25 mouse cellular contexts compared by ENCODE assay signal in the genomic region with DNA sequence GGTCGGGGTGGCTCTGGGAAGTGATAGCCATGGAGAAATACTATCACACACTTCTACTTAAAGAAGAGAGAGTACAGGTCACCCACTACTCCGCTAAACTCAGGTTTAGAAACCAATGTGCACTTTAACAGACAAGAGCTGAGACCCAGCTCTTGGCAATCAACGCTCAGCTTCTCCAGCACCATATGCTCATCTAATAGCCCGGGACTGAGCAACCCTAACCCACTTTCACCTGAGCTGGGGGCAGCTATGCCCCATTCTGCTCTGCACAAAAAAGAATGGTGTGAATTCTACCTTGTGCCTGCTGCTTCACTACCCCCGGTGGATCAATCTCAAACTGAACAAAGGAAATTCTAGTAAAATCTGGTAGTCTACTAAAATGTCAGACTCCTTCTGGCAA. TPM values are rescaled to one million over a fixed set of nuclear protein-coding genes. Genes with fewer than 3 reads are reported as not detected.
DNase-seq lines count a peak whose midpoint lies in the region; ATAC-seq and TF ChIP-seq lines count a peak whose summit lies in the region.
"Had no signal": no experiment of that assay in that cellular context is flagged by ENCODE, and none has a peak within 500 bp of the region (broad histone marks: within the 10 kb centered on the region; RNA-seq: fewer than 3 reads in every experiment).

No protein-coding gene starts in this region.

- H3K4me1 ChIP-seq in megakaryocyte, embryonic 14.5 days, result peaks cover 84% of the 10 kb centered on the region
- H3K4me1 ChIP-seq: embryonic facial prominence, embryonic 13.5 days; hindbrain, embryonic 12.5 days had no signal

- TF ChIP-seq CTCF in gastrocnemius, adult 2 months (IDR thresholded peaks at IDR 0.05), result no peak

- no peak for ATAC-seq in megakaryocyte, adult 5-6 weeks (ENCODE audit: poor library complexity, severe bottlenecking)
- ATAC-seq: CD4-positive, CD25-positive, alpha-beta regulatory T cell, adult 4 months; hindbrain, embryonic 16.5 days; inflammation-experienced regulatory T-cells, adult 6 months had no signal

- no peaks in the 10 kb centered on the region for H3K27me3 ChIP-seq in megakaryocyte, embryonic 14.5 days (replicated peaks)
- H3K27me3 ChIP-seq: embryonic facial prominence, embryonic 13.5 days; hindbrain, embryonic 12.5 days had no signal

- no peak overlapping the region for H3K4me3 ChIP-seq in gastrocnemius, adult 2 months
- H3K4me3 ChIP-seq in megakaryocyte, embryonic 14.5 days (replicated peaks), result peak overlapping the region; percentile 93
- H3K4me3 ChIP-seq: embryonic facial prominence, embryonic 13.5 days; heart, embryonic 10.5 days; hindbrain, embryonic 12.5 days had no signal

- no peaks in the 10 kb centered on the region for H3K9me3 ChIP-seq in megakaryocyte, embryonic 14.5 days
- H3K9me3 ChIP-seq: embryonic facial prominence, embryonic 13.5 days; G1E; heart, embryonic 10.5 days; hindbrain, embryonic 12.5 days had no signal

- intact Hi-C loops in gastrocnemius, adult 2 months (cut with DNase I), result no loop called here

- peaks cover 97% of the 10 kb centered on the region for H3K36me3 ChIP-seq in megakaryocyte, embryonic 14.5 days (replicated peaks; ENCODE audit: low read length)

- peak overlapping the region; percentile 85 for H3K27ac ChIP-seq in gastrocnemius, adult 2 months
- H3K27ac ChIP-seq: embryonic facial prominence, embryonic 13.5 days; heart, embryonic 10.5 days; hindbrain, embryonic 12.5 days had no signal

- DNase-seq in cerebellum, adult 18-20 months, result peak; percentile 31 to 36
- no peak for DNase-seq in cerebellum, postnatal 10 days
- DNase-seq in cerebellum, postnatal 36 days, result peak; percentile 32 to 35
- DNase-seq in cerebellum, adult 11-12 months, result no peak
- DNase-seq in gastrocnemius, adult 2 months, result no peak
- DNase-seq in gastrocnemius, adult 8-10 months (ENCODE audit: low spot score in 2 of 2), result no peak
- DNase-seq: adrenal gland, adult 8-10 months; adrenal gland, postnatal 36 days; B cell, adult 2 months; gastrocnemius, postnatal 10 days; heart, postnatal 10 days; heart, postnatal 4 days; kidney, adult 18-20 months had no signal

RNA-seq across cellular contexts. Expression of a gene that starts 11.3 kb away (rescaled TPM):
- total RNA-seq in gastrocnemius, adult 2 months (2021), result 10 to 100 TPM in 1 of 2 experiments, 1 to 10 TPM in 1; 9.8 to 10.2 TPM
- 10 to 100 TPM in 2 of 4 experiments, 1 to 10 TPM in 2; 8.9 to 10.5 (median 9.9) TPM for total RNA-seq in gastrocnemius, adult 8-10 months (2022)
- polyA plus RNA-seq in megakaryocyte, embryonic 14.5 days (2012; ENCODE audit: insufficient read depth, low replicate concordance), result 13.5 TPM in 1 of 2 replicates, not detected in the other
- total RNA-seq in megakaryocyte, adult 5-6 weeks (2015), result 7.9 and 8.4 TPM in 2 replicates
- 12.5 and 16.3 TPM in 2 replicates for total RNA-seq in megakaryocyte, adult 5-6 weeks (2017)

RNA-seq across cellular contexts. Expression of a gene that starts 17.6 kb away (rescaled TPM):
- total RNA-seq in gastrocnemius, adult 2 months (2021), result 100 to 1,000 TPM in 1 of 2 experiments, 10 to 100 TPM in 1; 95.3 to 106 TPM
- total RNA-seq in gastrocnemius, adult 8-10 months (2022), result 100 to 1,000 TPM; 108 to 127 (median 111) TPM
- 36.7 and 120 TPM in 2 replicates for polyA plus RNA-seq in megakaryocyte, embryonic 14.5 days (2012; ENCODE audit: insufficient read depth, low replicate concordance)
- total RNA-seq in megakaryocyte, adult 5-6 weeks (2015), result 81.3 and 83.9 TPM in 2 replicates
- 43.0 and 46.5 TPM in 2 replicates for total RNA-seq in megakaryocyte, adult 5-6 weeks (2017)

RNA-seq across cellular contexts. Expression of a gene that starts 21.9 kb away (rescaled TPM):
- total RNA-seq in gastrocnemius, adult 2 months (2021), result 10 to 100 TPM; 50.3 to 53.0 TPM
- total RNA-seq in gastrocnemius, adult 8-10 months (2022), result 10 to 100 TPM; 61.5 to 73.2 (median 63.8) TPM
- polyA plus RNA-seq in megakaryocyte, embryonic 14.5 days (2012; ENCODE audit: insufficient read depth, low replicate concordance), result 32.9 and 73.3 TPM in 2 replicates
- total RNA-seq in megakaryocyte, adult 5-6 weeks (2015), result 23.4 and 23.8 TPM in 2 replicates
- 14.7 and 19.1 TPM in 2 replicates for total RNA-seq in megakaryocyte, adult 5-6 weeks (2017)

RNA-seq across cellular contexts. Expression of a gene that starts 22.2 kb away (rescaled TPM):
- total RNA-seq in gastrocnemius, adult 2 months (2021), result not detected
- not detected for total RNA-seq in gastrocnemius, adult 8-10 months (2022)
- not detected in 2 replicates for polyA plus RNA-seq in megakaryocyte, embryonic 14.5 days (2012; ENCODE audit: insufficient read depth, low replicate concordance)
- total RNA-seq in megakaryocyte, adult 5-6 weeks (2015), result not detected in 2 replicates
- total RNA-seq in megakaryocyte, adult 5-6 weeks (2017), result not detected in 2 replicates
- total RNA-seq: G1E; gastrocnemius, postnatal 10 days; heart, postnatal 4 days had no signal
- polyA plus RNA-seq: CD4-positive, CD25-positive, alpha-beta regulatory T cell, adult 4 months; embryonic facial prominence, embryonic 13.5 days; G1E; heart, embryonic 14.5 days; hindbrain, embryonic 12.5 days; hindbrain, embryonic 16.5 days had no signal

RNA-seq across cellular contexts. Expression of a gene that starts 59.9 kb away (rescaled TPM):
- not detected for total RNA-seq in gastrocnemius, adult 2 months (2021)
- total RNA-seq in gastrocnemius, adult 8-10 months (2022), result not detected
- polyA plus RNA-seq in megakaryocyte, embryonic 14.5 days (2012; ENCODE audit: insufficient read depth, low replicate concordance), result not detected in 2 replicates
- total RNA-seq in megakaryocyte, adult 5-6 weeks (2015), result not detected in 2 replicates
- not detected in 2 replicates for total RNA-seq in megakaryocyte, adult 5-6 weeks (2017)
- total RNA-seq: adrenal gland, adult 8-10 months; adrenal gland, postnatal 36 days; G1E; gastrocnemius, postnatal 10 days; gastrocnemius, postnatal 4 days; heart, adult 18-20 months; heart, postnatal 10 days; heart, postnatal 4 days had no signal
- polyA plus RNA-seq: CD4-positive, CD25-positive, alpha-beta regulatory T cell, adult 4 months; embryonic facial prominence, embryonic 13.5 days; G1E; heart, embryonic 14.5 days; inflammation-experienced regulatory T-cells, adult 6 months had no signal

Comparison
In these comparisons a context has a peak if more than half of its experiments do, and no peak if none do; other contexts are left out.
1. DNase-seq: peak in cerebellum, adult 18-20 months (2 of 2) and cerebellum, postnatal 36 days (2 of 2); none in cerebellum, postnatal 10 days (0 of 2), cerebellum, adult 11-12 months (single experiment), gastrocnemius, adult 2 months (single experiment) and gastrocnemius, adult 8-10 months (0 of 2).